Mouse (Mus musculus) lung, adult 2 months (tissue): Measurements from ENCODE around the gene C1qtnf6.

Experiments used
- CTCF ChIP-seq: fragments of 200-500 bp; IDR thresholded peaks from 2 replicates; pipeline ENCODE4 v1.5.1; 2011; ENCODE audit warnings: mild to moderate bottlenecking, low read length, control low read depth; ENCODE audit not compliant: insufficient read depth
- POLR2A ChIP-seq: fragments of 200-500 bp; IDR thresholded peaks from 2 replicates; pipeline ENCODE4 v1.6.1; 2011; ENCODE audit warnings: low read depth, mild to moderate bottlenecking, control low read depth, low read length, borderline replicate concordance; ENCODE audit errors: extremely low read depth

GRCm38 (mm10) chr15:78530671-78531450 lies at the start of gene C1qtnf6:
- TF ChIP-seq POLR2A: no peak
- TF ChIP-seq CTCF: no peak
